Mouse (Mus musculus) ovary, postnatal 36 days (tissue): ENCODE data around the gene Rnf181.

Source experiments
- DNase-seq: peaks from one replicate; pipeline ENCODE4 v3.0.0; 2022; ENCODE audit warnings: low spot score, mixed read lengths

The Rnf181 gene

DNA sequence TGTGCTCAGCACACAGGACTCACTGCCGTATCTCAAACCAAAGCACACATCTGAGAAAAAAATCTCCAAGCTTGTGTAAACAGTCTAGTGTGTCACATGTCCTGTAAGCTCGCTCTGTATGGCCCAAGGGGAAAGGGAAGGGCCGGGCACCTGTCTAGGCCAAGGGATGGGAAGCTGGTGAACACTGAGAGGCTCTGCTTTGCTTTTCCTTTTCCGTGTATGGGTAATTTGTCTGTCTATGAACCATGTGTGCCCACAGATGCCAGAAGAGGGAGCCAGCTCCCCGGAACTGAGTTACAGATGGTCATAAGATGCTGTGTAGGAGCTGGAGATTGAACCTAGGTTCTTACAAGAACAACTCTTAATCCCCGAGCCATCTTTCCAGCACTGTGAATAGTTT is 40.5 kb downstream of the Rnf181 start:
- DNase-seq: peak; percentile 43

DNA sequence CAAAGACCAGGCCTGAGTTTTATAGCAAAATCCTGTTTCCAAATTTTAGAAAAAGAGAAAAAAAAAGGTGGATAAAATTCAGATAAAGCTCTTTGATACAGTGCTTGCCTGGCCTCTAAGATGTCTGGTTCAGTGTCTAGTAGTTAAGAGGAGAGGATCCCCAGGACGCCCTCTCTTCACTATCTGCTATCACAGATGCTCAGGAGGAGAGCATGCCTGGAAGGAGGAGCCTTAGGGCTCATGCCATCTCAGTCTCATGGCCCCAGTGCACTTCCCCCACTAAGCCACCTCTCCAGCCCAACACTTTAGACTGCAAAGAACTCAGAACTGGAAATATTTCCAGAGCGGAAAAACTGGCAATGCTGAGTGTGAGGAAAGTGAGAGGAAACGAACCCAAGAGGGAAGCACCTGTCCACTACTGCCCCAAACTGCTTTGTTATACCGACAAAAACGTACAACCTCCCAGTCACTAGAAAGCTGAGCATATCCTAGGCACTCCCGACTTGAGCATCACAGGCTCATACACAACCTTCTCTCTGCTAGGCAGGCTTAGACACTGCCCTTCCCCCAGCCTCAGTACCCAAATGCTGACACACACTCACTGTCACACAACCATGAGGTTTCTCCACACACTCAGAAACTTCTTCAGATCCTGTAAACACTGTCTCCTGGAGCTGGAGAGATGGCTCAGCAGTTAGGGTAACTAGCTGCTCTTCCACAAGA is 42.8 kb downstream of the Rnf181 start:
- no peak for DNase-seq

DNA sequence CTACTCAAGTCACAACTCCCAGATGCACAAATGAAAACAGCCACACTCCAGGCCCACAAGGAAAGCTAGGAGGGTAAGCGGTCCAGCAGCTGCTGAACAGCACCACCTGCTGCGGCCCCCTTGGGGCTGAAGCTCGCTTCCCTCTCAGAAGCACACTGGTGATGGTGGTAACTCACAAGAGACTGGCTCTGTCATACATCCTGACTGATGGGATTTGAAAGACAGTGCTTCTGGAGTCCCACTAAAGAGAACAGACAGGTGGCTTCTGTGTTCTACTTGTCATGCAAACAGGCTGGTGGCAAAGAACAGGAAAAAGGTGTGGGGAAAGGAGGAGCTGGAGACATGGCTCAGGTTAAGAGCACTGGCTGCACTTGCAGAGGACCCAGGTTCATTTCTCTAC is 43.8 kb downstream of the Rnf181 start:
- no peak for DNase-seq

DNA sequence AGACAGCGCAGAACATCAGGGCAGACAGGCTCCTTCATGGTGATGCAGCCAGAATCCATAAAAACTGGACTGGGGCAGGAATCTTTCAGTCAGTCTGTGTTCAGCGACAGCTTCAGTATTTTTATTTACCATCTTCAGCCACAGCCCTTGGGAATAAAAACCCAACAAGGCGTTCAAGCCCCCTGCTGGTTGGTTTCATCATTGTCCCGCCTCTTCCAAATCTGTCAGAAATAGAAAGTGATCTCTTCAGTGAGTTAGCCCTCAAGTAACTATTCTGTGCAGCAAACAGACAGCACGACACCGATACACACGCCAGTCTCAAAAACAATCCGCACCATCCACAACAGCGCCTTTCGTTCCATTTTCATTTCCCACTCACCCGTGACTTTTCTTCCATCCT is 47.7 kb downstream of the Rnf181 start:
- DNase-seq: peak; percentile 27

DNA sequence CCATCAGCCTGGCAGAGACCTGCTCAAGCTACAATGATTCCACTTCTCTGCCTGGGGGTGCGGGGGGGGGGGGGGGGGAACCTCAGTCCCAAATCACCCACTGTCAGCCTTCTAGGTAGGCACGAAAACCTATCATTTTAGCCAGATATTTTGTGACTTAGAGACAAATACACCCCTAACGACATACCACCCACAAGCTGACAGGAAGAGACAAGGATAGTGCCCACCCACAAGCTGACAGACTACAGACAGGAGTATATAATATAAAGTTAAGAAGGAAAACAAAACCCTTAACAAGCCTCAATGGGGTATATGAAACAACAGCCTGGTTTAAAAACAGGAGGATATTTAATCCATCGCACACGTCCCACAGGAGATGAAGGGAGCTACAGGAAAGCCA is 48.3 kb downstream of the Rnf181 start:
- no peak for DNase-seq

DNA sequence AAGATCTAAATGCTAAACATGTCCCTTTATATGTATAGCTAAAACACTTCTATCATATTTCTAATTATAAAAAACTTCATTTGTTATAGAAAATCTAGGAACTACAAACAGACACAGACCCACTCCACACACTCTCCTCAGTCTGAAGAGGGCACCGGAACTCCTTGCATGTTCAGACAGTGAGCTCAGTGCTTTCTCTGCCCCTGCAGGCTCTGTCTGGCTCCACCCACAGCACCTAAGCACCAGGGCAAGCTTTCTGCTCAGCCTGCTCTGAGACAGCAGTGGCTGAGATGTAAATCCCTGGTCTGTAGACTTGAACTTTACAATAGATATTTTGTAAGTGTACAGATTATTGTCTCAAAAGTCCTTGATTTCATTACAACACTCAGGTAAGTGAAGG is 50.7 kb downstream of the Rnf181 start:
- DNase-seq: no peak

DNA sequence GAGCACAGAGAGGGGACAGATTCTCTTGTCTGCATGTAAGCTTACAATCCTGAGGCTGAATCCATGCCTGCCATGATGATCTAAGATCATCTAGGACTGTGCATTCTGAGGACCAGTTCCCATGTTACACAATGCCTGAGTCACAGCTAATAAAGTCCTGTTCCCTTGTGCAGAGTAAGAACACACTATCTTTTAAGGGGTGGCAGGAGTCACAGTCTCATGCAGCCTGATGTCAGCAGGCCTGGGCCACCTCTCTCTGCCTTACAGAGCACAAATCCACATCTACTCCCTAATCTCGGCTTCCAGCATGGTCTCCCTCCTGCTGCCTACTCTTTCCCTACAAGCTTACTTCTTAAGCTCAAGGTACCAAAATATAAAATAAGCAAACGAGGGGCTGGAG is 51.4 kb downstream of the Rnf181 start:
- DNase-seq: no peak

DNA sequence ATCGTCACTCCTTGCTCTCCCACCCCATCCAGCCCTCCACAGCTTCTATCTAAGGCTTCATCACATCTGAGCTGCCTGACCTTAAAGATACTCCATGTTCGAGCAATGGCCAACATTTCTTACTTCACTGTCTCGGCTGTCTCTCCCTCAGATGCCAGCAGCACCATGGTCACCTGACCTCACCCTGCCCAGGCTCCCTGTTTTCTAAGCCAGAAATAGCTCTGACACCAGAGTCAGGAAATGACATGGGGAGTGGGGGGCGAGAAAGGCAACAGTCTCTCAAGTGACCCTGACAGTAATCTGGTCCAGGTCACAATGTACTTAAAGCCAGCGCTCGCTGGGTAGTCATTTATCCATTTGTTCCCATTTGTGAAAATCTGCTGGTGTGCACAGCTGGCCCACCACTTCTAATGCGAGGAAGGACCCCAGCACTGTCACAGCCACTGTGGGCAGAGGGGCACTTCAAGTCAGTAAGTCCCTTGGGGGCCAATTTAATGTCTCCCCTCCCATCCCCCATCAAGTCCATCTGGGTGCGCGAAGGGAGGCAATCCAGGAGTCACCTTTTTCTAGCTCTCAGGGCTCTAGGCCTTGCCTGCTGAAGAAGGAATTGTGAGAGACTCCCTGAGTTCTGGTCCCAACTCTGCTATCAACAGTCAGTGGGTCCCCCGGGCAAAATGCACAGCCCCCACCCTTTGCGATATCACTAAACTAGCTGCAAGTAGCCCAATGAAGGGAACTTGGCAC is 53.5 kb downstream of the Rnf181 start:
- DNase-seq: no peak

DNA sequence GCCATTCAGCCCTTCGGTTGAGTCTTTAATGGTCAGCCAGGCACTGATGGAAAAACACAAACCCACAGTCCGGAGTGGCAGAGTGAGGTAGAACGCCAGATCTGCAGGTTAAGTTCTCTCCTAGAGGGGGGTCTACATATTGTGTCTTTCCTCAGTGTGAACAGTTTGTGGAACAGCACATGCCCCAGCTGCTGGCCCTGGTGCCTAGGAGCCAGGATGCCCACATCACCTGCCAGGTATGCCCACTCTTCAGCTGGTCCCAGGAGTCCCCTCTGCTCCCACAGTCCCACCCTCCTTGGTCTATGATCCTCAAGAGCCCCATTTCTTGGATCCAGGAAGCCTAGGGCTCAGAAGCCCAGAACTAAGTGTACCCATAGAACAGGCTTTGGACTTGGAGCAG is 54.6 kb downstream of the Rnf181 start:
- DNase-seq: no peak
